ENCODE assay signal across 12 mouse cellular contexts in genomic region chr8:70490061-70490879, GRCm38 (mm10). TPM values are rescaled to one million over a fixed set of nuclear protein-coding genes. Genes with fewer than 3 reads are reported as not detected.
A peak's percentile ranks its signal among the peaks of the same experiment; 100 is the strongest.
DNase-seq lines count a peak whose midpoint lies in the region; ATAC-seq and TF ChIP-seq lines count a peak whose summit lies in the region.
"Had no signal": no experiment of that assay in that cellular context is flagged by ENCODE, and none has a peak within 500 bp of the region (broad histone marks: within the 10 kb centered on the region; RNA-seq: fewer than 3 reads in every experiment).

No protein-coding gene starts in this region.

- no peak for TF ChIP-seq CTCF in lung, embryonic 14.5 days (IDR thresholded peaks at IDR 0.05; ENCODE audit: low read depth)

- H3K4me3 ChIP-seq in heart, embryonic 13.5 days = peak overlapping the region; percentile 45; the same call in 1 of the 2 replicates
- peak overlapping the region; percentile 50 for H3K4me3 ChIP-seq in lung, embryonic 14.5 days (ENCODE audit: low read depth, low read length)
- H3K4me3 ChIP-seq in embryonic facial prominence, embryonic 13.5 days = peak overlapping the region; percentile 37

- H3K36me3 ChIP-seq in heart, embryonic 13.5 days = no peaks in the 10 kb centered on the region
- no peaks in the 10 kb centered on the region for H3K36me3 ChIP-seq in lung, embryonic 14.5 days (ENCODE audit: insufficient read depth)
- H3K36me3 ChIP-seq in embryonic facial prominence, embryonic 13.5 days = no peaks in the 10 kb centered on the region

- intact Hi-C loops in heart, postnatal 25 days (cut with DNase I) = no loop called here
- intact Hi-C loops in left cerebral cortex, postnatal 36 days (cut with DNase I) = no loop called here

- H3K4me1 ChIP-seq in heart, embryonic 13.5 days = peaks cover 66% of the 10 kb centered on the region
- peaks cover 16% of the 10 kb centered on the region for H3K4me1 ChIP-seq in lung, embryonic 14.5 days (ENCODE audit: insufficient read depth)
- peaks cover 85% of the 10 kb centered on the region for H3K4me1 ChIP-seq in embryonic facial prominence, embryonic 13.5 days

- no peaks in the 10 kb centered on the region for H3K9me3 ChIP-seq in heart, embryonic 13.5 days
- H3K9me3 ChIP-seq in lung, embryonic 14.5 days (ENCODE audit: low read depth, low read length) = no peaks in the 10 kb centered on the region
- no peaks in the 10 kb centered on the region for H3K9me3 ChIP-seq in embryonic facial prominence, embryonic 13.5 days

- DNase-seq in heart, postnatal 25 days (ENCODE audit: low spot score) = no peak
- DNase-seq in lung, embryonic 14.5 days = no peak
- DNase-seq in lung, postnatal 14 days = no peak
- DNase-seq in lung, postnatal 10 days = peak; percentile 40
- DNase-seq in left cerebral cortex, postnatal 36 days (ENCODE audit: low spot score in 2 of 2) = no peak
- DNase-seq: cerebellum, adult 11-12 months; gastrocnemius, adult 2 months had no signal

- 13% methylated on average over 10 of the region's 10 CpGs for WGBS in heart, embryonic 13.5 days
- 14% methylated on average over 10 of the region's 10 CpGs for whole genome bisulfite sequencing in lung, embryonic 14.5 days
- 20% methylated on average over 10 of the region's 10 CpGs for WGBS in embryonic facial prominence, embryonic 13.5 days

- ATAC-seq in heart, embryonic 13.5 days (ENCODE audit: extremely low read depth, insufficient number of reproducible peaks, low FRiP score, low TSS enrichment) = no peak
- no peak for ATAC-seq in lung, embryonic 14.5 days (ENCODE audit: insufficient read depth)
- ATAC-seq in embryonic facial prominence, embryonic 13.5 days (ENCODE audit: insufficient number of reproducible peaks, insufficient read depth, low FRiP score, low TSS enrichment, low read depth) = no peak
- ATAC-seq in cerebellum, adult (ENCODE audit: insufficient number of reproducible peaks, low FRiP score, low TSS enrichment) = no peak

- peak overlapping the region; percentile 69; the same call in 1 of the 2 replicates for H3K4me2 ChIP-seq in heart, embryonic 13.5 days
- H3K4me2 ChIP-seq in lung, embryonic 14.5 days = peak overlapping the region; percentile 82
- peak overlapping the region; percentile 82 for H3K4me2 ChIP-seq in embryonic facial prominence, embryonic 13.5 days

- no peak overlapping the region for H3K9ac ChIP-seq in heart, embryonic 13.5 days
- no peak overlapping the region for H3K9ac ChIP-seq in lung, embryonic 14.5 days
- no peak overlapping the region for H3K9ac ChIP-seq in embryonic facial prominence, embryonic 13.5 days

- peaks cover 100% of the 10 kb centered on the region for H3K27me3 ChIP-seq in heart, embryonic 13.5 days (replicated peaks)
- H3K27me3 ChIP-seq in lung, embryonic 14.5 days (ENCODE audit: insufficient read depth, low read length) = peaks cover 96% of the 10 kb centered on the region
- H3K27me3 ChIP-seq in embryonic facial prominence, embryonic 13.5 days = peaks cover 96% of the 10 kb centered on the region

- H3K27ac ChIP-seq in heart, embryonic 13.5 days (replicated peaks) = no peak overlapping the region
- peak overlapping the region; percentile 88 for H3K27ac ChIP-seq in lung, embryonic 14.5 days (ENCODE audit: low read depth)
- peak overlapping the region; percentile 89 for H3K27ac ChIP-seq in embryonic facial prominence, embryonic 13.5 days
- H3K27ac ChIP-seq: gastrocnemius, adult 2 months; left cerebral cortex, adult 2 months had no signal

RNA-seq across cellular contexts. Expression of gene Crlf1, which starts 2.7 kb away (rescaled TPM):
- 3.7 and 5.5 TPM in 2 replicates for polyA plus RNA-seq in heart, embryonic 13.5 days (2015; fragmentation: Nextera tagmentation; extraction: Ambion mirVana)
- under 1 TPM; 0.34 to 0.81 TPM for total RNA-seq in heart, postnatal 25 days (2021)
- 151 and 165 TPM in 2 replicates for polyA plus RNA-seq in lung, embryonic 14.5 days (2014; fragmentation: Nextera tagmentation; extraction: Ambion mirVana)
- 152 and 159 TPM in 2 replicates for polyA plus RNA-seq in embryonic facial prominence, embryonic 13.5 days (2015; fragmentation: Nextera tagmentation; extraction: Ambion mirVana)
- 1 to 10 TPM; 4.1 to 4.6 TPM for total RNA-seq in left cerebral cortex, postnatal 36 days (2021)
- total RNA-seq: hematopoietic stem cell, adult 5-6 weeks had no signal

RNA-seq across cellular contexts. Expression of gene Tmem59l, which starts 3.1 kb away (rescaled TPM):
- polyA plus RNA-seq in heart, embryonic 13.5 days (2015; fragmentation: Nextera tagmentation; extraction: Ambion mirVana) = 0.45 and 0.76 TPM in 2 replicates
- not detected for total RNA-seq in heart, postnatal 25 days (2021)
- 6.7 and 8.3 TPM in 2 replicates for polyA plus RNA-seq in lung, embryonic 14.5 days (2014; fragmentation: Nextera tagmentation; extraction: Ambion mirVana)
- 32.3 and 34.8 TPM in 2 replicates for polyA plus RNA-seq in embryonic facial prominence, embryonic 13.5 days (2015; fragmentation: Nextera tagmentation; extraction: Ambion mirVana)
- total RNA-seq in left cerebral cortex, postnatal 36 days (2021) = 100 to 1,000 TPM; 279 to 317 TPM
- total RNA-seq: gastrocnemius, adult 2 months had no signal

RNA-seq across cellular contexts. Expression of gene Klhl26, which starts 13.5 kb away (rescaled TPM):
- polyA plus RNA-seq in heart, embryonic 13.5 days (2015; fragmentation: Nextera tagmentation; extraction: Ambion mirVana) = 11.2 and 12.4 TPM in 2 replicates
- 1 to 10 TPM; 7.6 to 7.7 TPM for total RNA-seq in heart, postnatal 25 days (2021)
- 21.8 and 24.4 TPM in 2 replicates for polyA plus RNA-seq in lung, embryonic 14.5 days (2014; fragmentation: Nextera tagmentation; extraction: Ambion mirVana)
- polyA plus RNA-seq in embryonic facial prominence, embryonic 13.5 days (2015; fragmentation: Nextera tagmentation; extraction: Ambion mirVana) = 28.2 and 30.8 TPM in 2 replicates
- total RNA-seq in left cerebral cortex, postnatal 36 days (2021) = 10 to 100 TPM; 43.6 to 44.6 TPM

RNA-seq across cellular contexts. Expression of gene Rex1bd, which starts 16.3 kb away (rescaled TPM):
- polyA plus RNA-seq in heart, embryonic 13.5 days (2015; fragmentation: Nextera tagmentation; extraction: Ambion mirVana) = 116 and 125 TPM in 2 replicates
- 100 to 1,000 TPM; 102 TPM for total RNA-seq in heart, postnatal 25 days (2021)
- polyA plus RNA-seq in lung, embryonic 14.5 days (2014; fragmentation: Nextera tagmentation; extraction: Ambion mirVana) = 113 and 126 TPM in 2 replicates
- 169 and 178 TPM in 2 replicates for polyA plus RNA-seq in embryonic facial prominence, embryonic 13.5 days (2015; fragmentation: Nextera tagmentation; extraction: Ambion mirVana)
- total RNA-seq in left cerebral cortex, postnatal 36 days (2021) = 100 to 1,000 TPM; 106 to 108 TPM

RNA-seq across cellular contexts. Expression of gene Uba52, which starts 20.3 kb away (rescaled TPM):
- 842 and 891 TPM in 2 replicates for polyA plus RNA-seq in heart, embryonic 13.5 days (2015; fragmentation: Nextera tagmentation; extraction: Ambion mirVana)
- 1,000 to 10,000 TPM; 1,533 to 1,573 TPM for total RNA-seq in heart, postnatal 25 days (2021)
- 964 and 1,036 TPM in 2 replicates for polyA plus RNA-seq in lung, embryonic 14.5 days (2014; fragmentation: Nextera tagmentation; extraction: Ambion mirVana)
- 987 and 1,032 TPM in 2 replicates for polyA plus RNA-seq in embryonic facial prominence, embryonic 13.5 days (2015; fragmentation: Nextera tagmentation; extraction: Ambion mirVana)
- total RNA-seq in left cerebral cortex, postnatal 36 days (2021) = 100 to 1,000 TPM; 828 to 997 TPM

Comparison
In these comparisons a context has a peak if more than half of its experiments do, and no peak if none do; other contexts are left out.
1. RNA of gene Crlf1, which starts 2.7 kb away (polyA plus RNA-seq): 151 to 165 TPM in lung, embryonic 14.5 days and 152 to 159 TPM in embryonic facial prominence, embryonic 13.5 days; 3.7 to 5.5 TPM in heart, embryonic 13.5 days; every median in the first group is over 10 times any median in the second.
2. Peak in every context shown above with its lines, with median percentiles within 50 percentile points of each other: H3K4me2 ChIP-seq and H3K4me3 ChIP-seq.